Mouse (Mus musculus): ENCODE measurements around the gene Asprv1. TPM values are rescaled to one million over a fixed set of nuclear protein-coding genes. Genes with fewer than 3 reads are reported as not detected.
A peak's percentile ranks its signal among the peaks of the same experiment; 100 is the strongest.

Gene Asprv1
- polyA plus RNA-seq (2015; fragmentation: Nextera tagmentation; extraction: Ambion mirVana), result 1.5 and 1.8 TPM in 2 replicates

GRCm38 (mm10) chr6:86627946-86628345 is at the start of gene Asprv1:
TSS of gene Asprv1 (plus strand) at chr6:86628164.
- Histone ChIP-seq H3K9ac (replicated peaks) (no peak within 1 kb of the TSS), H3K36me3 (no peaks in the 10 kb centered on the region), H3K4me1 (peaks cover 7% of the 10 kb centered on the region; the same call in 1 of the 2 replicates), H3K27ac (replicated peaks) (no peak within 1 kb of the TSS), H3K27me3 (replicated peaks) (no peaks in the 10 kb centered on the region), H3K4me3 (replicated peaks) (no peak within 1 kb of the TSS), H3K4me2 (no peak within 1 kb of the TSS), H3K9me3 (replicated peaks) (no peaks in the 10 kb centered on the region)
- no peak for ATAC-seq (ENCODE audit: low FRiP score)
- WGBS, result 53% methylated on average over 10 of the region's 10 CpGs

GRCm38 (mm10) chr6:86578396-86578795 is 49.6 kb upstream of the Asprv1 start:
- H3K36me3 ChIP-seq, result no peaks in the 10 kb centered on the region
- no peak overlapping the region for H3K4me3 ChIP-seq (replicated peaks)
- H3K9ac ChIP-seq (replicated peaks), result no peak overlapping the region
- no peak overlapping the region for H3K4me2 ChIP-seq
- H3K4me1 ChIP-seq, result peaks cover 5% of the 10 kb centered on the region; the same call in 1 of the 2 replicates
- no peak overlapping the region for H3K27ac ChIP-seq (replicated peaks)
- 74% methylated on average over 2 of the region's 2 CpGs for WGBS
- H3K9me3 ChIP-seq (replicated peaks), result no peaks in the 10 kb centered on the region
- no peak for ATAC-seq (ENCODE audit: low FRiP score)
- H3K27me3 ChIP-seq (replicated peaks), result no peaks in the 10 kb centered on the region

- Histone ChIP-seq H3K9me3 (replicated peaks) (no peaks in the 10 kb centered on the region), H3K4me2 (no peak overlapping the region), H3K9ac (replicated peaks) (no peak overlapping the region), H3K4me1 (peaks cover 9% of the 10 kb centered on the region), H3K4me3 (replicated peaks) (no peak overlapping the region), H3K27ac (replicated peaks) (peak overlapping the region; percentile 54; the same call in 1 of the 2 replicates), H3K27me3 (replicated peaks) (no peaks in the 10 kb centered on the region), H3K36me3 (no peaks in the 10 kb centered on the region)
- no peak for ATAC-seq (ENCODE audit: low FRiP score)
- 59% methylated on average over 2 of the region's 2 CpGs for WGBS
Observed at GRCm38 (mm10) chr6:86579066-86579784, 48.7 kb upstream of the Asprv1 start.

GRCm38 (mm10) chr6:86579926-86580325 is 48.0 kb upstream of the Asprv1 start:
- no peaks in the 10 kb centered on the region for H3K9me3 ChIP-seq (replicated peaks)
- no peak overlapping the region for H3K9ac ChIP-seq (replicated peaks)
- H3K4me1 ChIP-seq, result peaks cover 16% of the 10 kb centered on the region
- no peaks in the 10 kb centered on the region for H3K27me3 ChIP-seq (replicated peaks)
- no peak overlapping the region for H3K27ac ChIP-seq (replicated peaks)
- no peak overlapping the region for H3K4me2 ChIP-seq
- ATAC-seq (ENCODE audit: low FRiP score), result no peak
- WGBS, result 85% methylated on average over 3 of the region's 3 CpGs
- no peaks in the 10 kb centered on the region for H3K36me3 ChIP-seq
- no peak overlapping the region for H3K4me3 ChIP-seq (replicated peaks)

GRCm38 (mm10) chr6:86583141-86583540 is 44.8 kb upstream of the Asprv1 start:
- Histone ChIP-seq H3K36me3 (no peaks in the 10 kb centered on the region), H3K4me3 (replicated peaks) (no peak overlapping the region), H3K27me3 (replicated peaks) (no peaks in the 10 kb centered on the region), H3K4me2 (no peak overlapping the region), H3K9me3 (replicated peaks) (no peaks in the 10 kb centered on the region), H3K4me1 (peaks cover 26% of the 10 kb centered on the region), H3K27ac (replicated peaks) (no peak overlapping the region), H3K9ac (replicated peaks) (no peak overlapping the region)
- 93% methylated on average over 3 of the region's 3 CpGs for WGBS
- ATAC-seq (ENCODE audit: low FRiP score), result no peak

- Histone ChIP-seq H3K9ac (replicated peaks) (no peak overlapping the region), H3K27ac (replicated peaks) (peak overlapping the region; percentile 93)
Observed at GRCm38 (mm10) chr6:86583601-86584215, 44.3 kb upstream of the Asprv1 start.

GRCm38 (mm10) chr6:86584296-86585015 is 43.5 kb upstream of the Asprv1 start:
- peak overlapping the region; percentile 93 for H3K27ac ChIP-seq (replicated peaks)
- H3K36me3 ChIP-seq, result no peaks in the 10 kb centered on the region
- H3K4me3 ChIP-seq (replicated peaks), result peak overlapping the region; percentile 32
- no peaks in the 10 kb centered on the region for H3K9me3 ChIP-seq (replicated peaks)
- peaks cover 22% of the 10 kb centered on the region for H3K4me1 ChIP-seq
- H3K9ac ChIP-seq (replicated peaks), result peak overlapping the region; percentile 35
- peak; percentile 84 for ATAC-seq (ENCODE audit: low FRiP score)
- 28% methylated on average over 14 of the region's 14 CpGs for WGBS
- no peaks in the 10 kb centered on the region for H3K27me3 ChIP-seq (replicated peaks)
- H3K4me2 ChIP-seq, result peak overlapping the region; percentile 63

More at GRCm38 (mm10) chr6:86583601-86584215, 44.3 kb upstream of the Asprv1 start:
- Histone ChIP-seq H3K9me3 (replicated peaks) (no peaks in the 10 kb centered on the region), H3K4me1 (peaks cover 22% of the 10 kb centered on the region), H3K4me2 (no peak overlapping the region), H3K4me3 (replicated peaks) (no peak overlapping the region), H3K36me3 (no peaks in the 10 kb centered on the region), H3K27me3 (replicated peaks) (no peaks in the 10 kb centered on the region)
- no peak for ATAC-seq (ENCODE audit: low FRiP score)
- 91% methylated on average over 8 of the region's 8 CpGs for WGBS

GRCm38 (mm10) chr6:86585070-86585600 is 42.8 kb upstream of the Asprv1 start:
- peak; percentile 91 for ATAC-seq (ENCODE audit: low FRiP score)
- WGBS, result 4% methylated on average over 16 of the region's 16 CpGs
- no peaks in the 10 kb centered on the region for H3K27me3 ChIP-seq (replicated peaks)
- H3K4me1 ChIP-seq, result peaks cover 22% of the 10 kb centered on the region
- H3K4me3 ChIP-seq (replicated peaks), result peak overlapping the region; percentile 32
- H3K27ac ChIP-seq (replicated peaks), result peak overlapping the region; percentile 93
- H3K9me3 ChIP-seq (replicated peaks), result no peaks in the 10 kb centered on the region
- H3K36me3 ChIP-seq, result no peaks in the 10 kb centered on the region
- peak overlapping the region; percentile 35 for H3K9ac ChIP-seq (replicated peaks)
- peak overlapping the region; percentile 63 for H3K4me2 ChIP-seq

GRCm38 (mm10) chr6:86586070-86586469 is 41.9 kb upstream of the Asprv1 start:
- 67% methylated on average over 5 of the region's 5 CpGs for WGBS
- no peaks in the 10 kb centered on the region for H3K9me3 ChIP-seq (replicated peaks)
- no peak overlapping the region for H3K9ac ChIP-seq (replicated peaks)
- no peaks in the 10 kb centered on the region for H3K36me3 ChIP-seq
- H3K4me3 ChIP-seq (replicated peaks), result no peak overlapping the region
- peak overlapping the region; percentile 93 for H3K27ac ChIP-seq (replicated peaks)
- no peaks in the 10 kb centered on the region for H3K27me3 ChIP-seq (replicated peaks)
- ATAC-seq (ENCODE audit: low FRiP score), result no peak
- peaks cover 22% of the 10 kb centered on the region for H3K4me1 ChIP-seq
- no peak overlapping the region for H3K4me2 ChIP-seq

- Histone ChIP-seq H3K4me1 (peaks cover 22% of the 10 kb centered on the region), H3K9ac (replicated peaks) (no peak overlapping the region), H3K4me3 (replicated peaks) (no peak overlapping the region), H3K4me2 (no peak overlapping the region), H3K27ac (replicated peaks) (no peak overlapping the region), H3K36me3 (no peaks in the 10 kb centered on the region), H3K27me3 (replicated peaks) (no peaks in the 10 kb centered on the region), H3K9me3 (replicated peaks) (no peaks in the 10 kb centered on the region)
- 82% methylated on average over 7 of the region's 7 CpGs for WGBS
- ATAC-seq (ENCODE audit: low FRiP score), result no peak
Observed at GRCm38 (mm10) chr6:86588429-86588828, 39.5 kb upstream of the Asprv1 start.

- H3K27ac ChIP-seq (replicated peaks), result no peak overlapping the region
- ATAC-seq (ENCODE audit: low FRiP score), result no peak
- no peak overlapping the region for H3K4me3 ChIP-seq (replicated peaks)
- WGBS, result 92% methylated on average over 10 of the region's 10 CpGs
- H3K27me3 ChIP-seq (replicated peaks), result 0 out of 2 replicates have a peak, but pooled peaks cover 3% of the 10 kb centered on the region
- no peaks in the 10 kb centered on the region for H3K9me3 ChIP-seq (replicated peaks)
- no peak overlapping the region for H3K9ac ChIP-seq (replicated peaks)
- no peaks in the 10 kb centered on the region for H3K36me3 ChIP-seq
- no peak overlapping the region for H3K4me2 ChIP-seq
- no peaks in the 10 kb centered on the region for H3K4me1 ChIP-seq
Observed at GRCm38 (mm10) chr6:86593146-86593897, 34.6 kb upstream of the Asprv1 start.

Measured in neural tube, embryonic 15.5 days (tissue).